ENCODE assay signal across 23 mouse cellular contexts in the genomic region with DNA sequence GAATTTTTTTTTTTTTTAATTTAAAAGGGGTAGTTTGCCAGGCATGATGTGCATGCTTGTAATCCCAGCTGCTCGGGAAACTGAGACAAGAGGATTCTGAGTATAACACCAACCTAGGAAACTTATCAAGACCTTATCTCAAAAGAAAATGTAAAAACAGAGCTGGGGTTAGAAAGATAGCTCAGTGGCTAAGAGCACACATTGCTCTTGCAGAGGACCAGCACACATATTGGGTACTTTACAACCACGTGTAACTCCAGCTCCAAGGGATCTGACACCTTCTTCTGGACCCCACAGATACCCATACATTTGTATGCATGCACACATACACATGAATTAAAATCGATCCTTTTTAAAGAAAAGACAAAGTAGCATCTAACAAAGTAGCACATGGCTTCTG. TPM values are rescaled to one million over a fixed set of nuclear protein-coding genes. Genes with fewer than 3 reads are reported as not detected.
"Had no signal": no experiment of that assay in that cellular context is flagged by ENCODE, and none has a peak within 500 bp of the region (broad histone marks: within the 10 kb centered on the region; RNA-seq: fewer than 3 reads in every experiment).

No protein-coding gene starts in this region.

- H3K4me3 ChIP-seq: midbrain, embryonic 10.5 days; midbrain, embryonic 12.5 days; myocyte; neural tube, embryonic 13.5 days; neural tube, embryonic 15.5 days had no signal

- DNase-seq: lung, embryonic 14.5 days; lung, postnatal 10 days; lung, postnatal 4 days; midbrain, embryonic 14.5 days; retina, postnatal 1 day; right cerebral cortex, adult 18-20 months; right cerebral cortex, postnatal 25 days; right cerebral cortex, postnatal 4 days; spleen, adult 18-20 months; thymus, adult 18-20 months; thymus, postnatal 14 days; thymus, postnatal 36 days had no signal

- H3K4me2 ChIP-seq: lung, embryonic 14.5 days; midbrain, embryonic 12.5 days; neural tube, embryonic 13.5 days; neural tube, embryonic 15.5 days had no signal

- H3K27ac ChIP-seq: midbrain, embryonic 10.5 days; midbrain, embryonic 12.5 days; neural tube, embryonic 13.5 days; neural tube, embryonic 15.5 days had no signal

- ATAC-seq: midbrain, embryonic 16.5 days had no signal

- H3K36me3 ChIP-seq: neural tube, embryonic 15.5 days had no signal

- H3K9ac ChIP-seq: lung, embryonic 14.5 days; midbrain, embryonic 12.5 days; neural tube, embryonic 13.5 days; neural tube, embryonic 15.5 days had no signal

- H3K9me3 ChIP-seq: midbrain, embryonic 10.5 days; midbrain, embryonic 12.5 days; neural tube, embryonic 13.5 days; neural tube, embryonic 15.5 days had no signal

- H3K27me3 ChIP-seq: midbrain, embryonic 12.5 days; neural tube, embryonic 13.5 days; neural tube, embryonic 15.5 days had no signal

RNA-seq across cellular contexts. Expression of a gene that starts 21.6 kb away (rescaled TPM):
- polyA plus RNA-seq: lung, embryonic 14.5 days; midbrain, embryonic 10.5 days; midbrain, embryonic 12.5 days; midbrain, embryonic 16.5 days; myocyte; neural tube, embryonic 11.5 days; stomach, embryonic 14.5 days; stomach, embryonic 16.5 days; thymus, postnatal 0 days had no signal

RNA-seq across cellular contexts. Expression of a gene that starts 40.2 kb away (rescaled TPM):
- polyA plus RNA-seq: small intestine, adult 2 months had no signal
